Mouse (Mus musculus) spleen, adult 2 months (tissue): ENCODE measurements around the gene Pappa.

ENCODE experiments used
- CTCF ChIP-seq: fragments of 200-500 bp; IDR thresholded peaks from 2 replicates; pipeline ENCODE4 v1.5.1; 2011; ENCODE audit warnings: mild to moderate bottlenecking, inconsistent platforms; ENCODE audit not compliant: insufficient read depth, insufficient read length, insufficient replicate concordance; ENCODE audit errors: extremely low read depth
- POLR2A ChIP-seq: fragments of 200-500 bp; IDR thresholded peaks from 2 replicates; pipeline ENCODE4 v1.6.1; 2011; ENCODE audit warnings: low read depth, low read length, inconsistent platforms

DNA sequence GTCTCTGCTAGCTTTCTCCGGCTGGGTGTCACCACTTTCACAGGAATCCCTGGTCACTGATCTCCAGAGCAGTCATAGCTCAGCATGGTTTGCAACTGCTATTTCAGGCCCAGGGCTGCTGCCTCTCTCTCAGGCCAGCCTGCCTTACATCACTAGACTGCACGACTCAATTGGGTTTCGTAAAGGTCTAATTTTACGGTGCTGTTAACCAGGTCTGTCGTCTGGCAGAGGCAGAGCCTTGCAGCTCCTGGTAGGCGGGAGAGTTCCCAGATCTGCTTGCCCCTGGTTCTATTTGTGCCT, 3.3 kb downstream of the Pappa start:
- no peak for TF ChIP-seq CTCF
- no peak for TF ChIP-seq POLR2A
